8 mouse cellular contexts compared by ENCODE assay signal in genomic region chr4:135151988-135152594, GRCm38 (mm10). TPM values are rescaled to one million over a fixed set of nuclear protein-coding genes. Genes with fewer than 3 reads are reported as not detected.
A peak's percentile ranks its signal among the peaks of the same experiment; 100 is the strongest.
DNase-seq lines count a peak whose midpoint lies in the region; ATAC-seq and TF ChIP-seq lines count a peak whose summit lies in the region.

No protein-coding gene starts in this region.

- H3K4me3 ChIP-seq in C2C12 (ENCODE audit: insufficient read depth, poor library complexity, severe bottlenecking) = peak overlapping the region; percentile 80
- H3K4me3 ChIP-seq in MEL (ENCODE audit: control insufficient read depth in 1 of 2, insufficient read depth in 1 of 2, low read depth in 2 of 2, low read length in 2 of 2) = peak overlapping the region; percentile 42 to 68; a peak in 3 of 4 replicates
- H3K4me3 ChIP-seq in midbrain, embryonic 12.5 days = peak overlapping the region; percentile 39

- H3K36me3 ChIP-seq in C2C12 (ENCODE audit: control insufficient read depth, insufficient read depth) (peaks cover 18% of the 10 kb centered on the region), MEL (ENCODE audit: control insufficient read depth in 1 of 2, insufficient read depth in 2 of 2, low read length in 2 of 2) (peaks cover 0 to 2% of the 10 kb centered on the region in 2 experiments; a peak in 1 of 4 replicates)
- H3K36me3 ChIP-seq in midbrain, embryonic 12.5 days = no peaks in the 10 kb centered on the region

- 1% methylated on average over 35 of the region's 63 CpGs for WGBS in midbrain, embryonic 12.5 days

- H3K9ac ChIP-seq in MEL (ENCODE audit: control insufficient read depth, low read depth, low read length, poor library complexity, severe bottlenecking) = peak overlapping the region; percentile 69
- H3K9ac ChIP-seq in midbrain, embryonic 12.5 days (replicated peaks) = peak overlapping the region; percentile 25; the same call in 1 of the 2 replicates

- H3K79me3 ChIP-seq in C2C12 (ENCODE audit: low read depth) = peaks cover 30% of the 10 kb centered on the region

- TF ChIP-seq CTCF in C2C12 (IDR thresholded peaks at IDR 0.05; ENCODE audit: control insufficient read depth, insufficient read depth, insufficient read length) (no peak), MEL (IDR thresholded peaks at IDR 0.05 in 2 of 3, conservative IDR thresholded peaks at IDR 0.05 in 1 of 3; ENCODE audit: control insufficient read depth in 1 of 3, insufficient read depth in 1 of 3, low read depth in 2 of 3, low read length in 3 of 3, poor library complexity in 1 of 3, severe bottlenecking in 1 of 3) (no peak)

- H3K4me2 ChIP-seq in midbrain, embryonic 12.5 days (replicated peaks) = peak overlapping the region; percentile 50

- H3ac ChIP-seq in C2C12 (ENCODE audit: control insufficient read depth, insufficient read length, low read depth) = peak overlapping the region; percentile 55

- no peak overlapping the region for H3K27ac ChIP-seq in MEL (ENCODE audit: control insufficient read depth, low read depth, low read length)
- no peak overlapping the region for H3K27ac ChIP-seq in midbrain, embryonic 12.5 days (replicated peaks)

- H3K79me2 ChIP-seq in C2C12 (ENCODE audit: control insufficient read depth, insufficient read depth) (peaks cover 44% of the 10 kb centered on the region), MEL (ENCODE audit: control insufficient read depth, insufficient read depth, low read length, poor library complexity) (peaks cover 23% of the 10 kb centered on the region)

- no peak for TF ChIP-seq EP300 in MEL (IDR thresholded peaks at IDR 0.05; ENCODE audit: low read depth in 1 of 2, low read length in 2 of 2)

- peak; percentile 58 for DNase-seq in MEL (ENCODE audit: low read depth, low spot score)
- peak; percentile 40 for DNase-seq in kidney, postnatal 10 days
- peak; percentile 56 to 66 for DNase-seq in thymus, postnatal 10 days (ENCODE audit: low spot score in 2 of 2)
- no peak for DNase-seq in left cerebral cortex, postnatal 36 days (ENCODE audit: low spot score in 2 of 2)
- DNase-seq in gastrocnemius, postnatal 25 days = no peak

- ATAC-seq in granulocyte monocyte progenitor cell, adult 5-6 weeks (replicated peaks; ENCODE audit: poor library complexity, severe bottlenecking) = peak; percentile 61
- no peak for ATAC-seq in midbrain, embryonic 12.5 days (ENCODE audit: low FRiP score, low read depth)

- H3K27me3 ChIP-seq in C2C12 (ENCODE audit: control insufficient read depth, insufficient read depth, insufficient read length) = no peaks in the 10 kb centered on the region
- no peaks in the 10 kb centered on the region for H3K27me3 ChIP-seq in MEL (ENCODE audit: control insufficient read depth in 1 of 2, insufficient read depth in 2 of 2, low read length in 2 of 2)
- peaks cover 100% of the 10 kb centered on the region for H3K27me3 ChIP-seq in midbrain, embryonic 12.5 days

- H3K4me1 ChIP-seq in MEL (ENCODE audit: control insufficient read depth in 1 of 2, insufficient read depth in 2 of 2, low read length in 2 of 2) = peaks cover 0 to 3% of the 10 kb centered on the region in 2 experiments; a peak in 2 of 4 replicates
- peaks cover 15% of the 10 kb centered on the region; the same call in 1 of the 2 replicates for H3K4me1 ChIP-seq in midbrain, embryonic 12.5 days

- H3K9me3 ChIP-seq in MEL (replicated peaks; ENCODE audit: insufficient read depth, low read length) = no peaks in the 10 kb centered on the region
- H3K9me3 ChIP-seq in midbrain, embryonic 12.5 days = no peaks in the 10 kb centered on the region

- intact Hi-C loops in left cerebral cortex, postnatal 36 days (cut with DNase I) = loop anchor here (5.0 kb wide), 1 partner anchor 205 kb away; no protein-coding TSS in a partner anchor

- TF ChIP-seq POLR2A in MEL (IDR thresholded peaks at IDR 0.05; ENCODE audit: control insufficient read depth in 1 of 2, insufficient read depth in 1 of 2, low read depth in 1 of 2, low read length in 2 of 2, poor library complexity in 1 of 2) = peak in 1 of 2 experiments; percentile 46; a peak in 1 of 4 replicates

- TF ChIP-seq RAD21 in MEL (IDR thresholded peaks at IDR 0.05; ENCODE audit: low read depth, low read length) = no peak

TF ChIP-seq in C2C12, 6 proteins besides CTCF, POLR2A, EP300 and RAD21:
- no peak for TF ChIP-seq FOSL1 (IDR thresholded peaks at IDR 0.05; ENCODE audit: insufficient read depth, low read length, poor library complexity, severe bottlenecking)
- no peak for TF ChIP-seq MYOD1 (IDR thresholded peaks at IDR 0.05; ENCODE audit: control insufficient read depth, insufficient read length, low read depth)
- TF ChIP-seq USF1 (IDR thresholded peaks at IDR 0.05; ENCODE audit: low read depth) = no peak
- TF ChIP-seq MAX (IDR thresholded peaks at IDR 0.05) = no peak
- TF ChIP-seq CEBPB (IDR thresholded peaks at IDR 0.05; ENCODE audit: low read depth) = no peak

TF ChIP-seq in MEL, 35 proteins besides CTCF, POLR2A, EP300 and RAD21:
- peak; percentile 42; the same call in 1 of the 2 replicates for TF ChIP-seq MAZ (IDR thresholded peaks at IDR 0.05; ENCODE audit: low read depth, low read length)
- no peak for TF ChIP-seq KAT2A (conservative IDR thresholded peaks at IDR 0.05; ENCODE audit: low read depth, low read length)
- no peak for TF ChIP-seq ETS1 (IDR thresholded peaks at IDR 0.05; ENCODE audit: low read depth, low read length)
- TF ChIP-seq SIN3A (IDR thresholded peaks at IDR 0.05; ENCODE audit: low read length) = no peak

RNA-seq across cellular contexts. Expression of gene Runx3, which starts 31.6 kb away (rescaled TPM):
- polyA plus RNA-seq in C2C12 (2012; fragmentation: generic; extraction: Trizol) (19.5 TPM), MEL (2012; ENCODE audit: insufficient read depth in 1 of 2, insufficient read length in 2 of 2, low read depth in 1 of 2, low replicate concordance in 2 of 2, missing spikeins in 1 of 2) (10 to 100 TPM in 1 of 2 experiments, not detected in 1; 29.2 TPM)
- 3.7 and 4.3 TPM in 2 replicates for total RNA-seq in MEL (2012; rRNA removed)
- total RNA-seq in granulocyte monocyte progenitor cell, adult 5-6 weeks (2014; fragmentation: Nextera tagmentation) = 45.8 and 50.6 TPM in 2 replicates
- total RNA-seq in granulocyte monocyte progenitor cell, adult 5-6 weeks (2017) = 5.8 and 7.2 TPM in 2 replicates
- 0.05 TPM in 1 of 2 replicates, not detected in the other for polyA plus RNA-seq in midbrain, embryonic 12.5 days (2016; fragmentation: Nextera tagmentation; extraction: Ambion mirVana)
- total RNA-seq in left cerebral cortex, postnatal 36 days (2021) = not detected
- under 1 TPM in 1 of 2 experiments, not detected in 1; 0.11 TPM for total RNA-seq in gastrocnemius, postnatal 25 days (2021)

Comparison
In these comparisons a context has a peak if more than half of its experiments do, and no peak if none do; other contexts are left out.
1. DNase-seq: peak in MEL (single experiment), kidney, postnatal 10 days (single experiment) and thymus, postnatal 10 days (2 of 2); none in left cerebral cortex, postnatal 36 days (0 of 2) and gastrocnemius, postnatal 25 days (single experiment).
2. Peak in every context shown above with its lines, with median percentiles within 50 percentile points of each other: H3K4me3 ChIP-seq.